Mouse (Mus musculus) intestine, embryonic 15.5 days (tissue): ENCODE measurements around the gene Rapgef5. TPM values are rescaled to one million over a fixed set of nuclear protein-coding genes. Genes with fewer than 3 reads are reported as not detected.
"Not testable (repeated sequence)": the region's sequence is repeated elsewhere in the genome, so short reads cannot be mapped to it uniquely, and the experiment has no call there.

Experiments used
- ATAC-seq: fragments of 200-750 bp; cut with Nextera tagmentation; 2 replicates; pipeline ENCODE4 v1.8.0; 2017; ENCODE audit warnings: moderate TSS enrichment, moderate library complexity
- H3K27ac ChIP-seq: fragments of 300-500 bp; sonication (generic); 2 replicates; pipeline ENCODE4 v1.5.1; 2015; ENCODE audit warnings: mild to moderate bottlenecking, inconsistent platforms
- H3K27me3 ChIP-seq: fragments of 300-500 bp; sonication (generic); replicated peaks from 2 replicates; pipeline ENCODE4 v1.6.1; 2015; ENCODE audit warnings: inconsistent platforms
- H3K36me3 ChIP-seq: fragments of 300-500 bp; sonication (generic); 2 replicates; pipeline ENCODE4 v1.6.1; 2015; ENCODE audit warnings: inconsistent platforms
- H3K4me1 ChIP-seq: fragments of 300-500 bp; sonication (generic); replicated peaks from 2 replicates; pipeline ENCODE4 v1.6.1; 2015; ENCODE audit warnings: inconsistent platforms
- H3K4me2 ChIP-seq: fragments of 300-500 bp; sonication (generic); replicated peaks from 2 replicates; pipeline ENCODE4 v1.6.1; 2015; ENCODE audit warnings: mild to moderate bottlenecking, inconsistent platforms
- H3K4me3 ChIP-seq: fragments of 300-500 bp; sonication (generic); replicated peaks from 2 replicates; pipeline ENCODE4 v1.5.1; 2015; ENCODE audit warnings: inconsistent platforms
- H3K9ac ChIP-seq: fragments of 300-500 bp; sonication (generic); 2 replicates; pipeline ENCODE4 v1.6.1; 2015; ENCODE audit warnings: inconsistent platforms
- H3K9me3 ChIP-seq: fragments of 300-500 bp; sonication (generic); 2 replicates; pipeline ENCODE4 v1.6.1; 2016; ENCODE audit warnings: inconsistent platforms
- WGBS: fragments of 180-500 bp; shearing (Covaris S2); methylation state at CpG from one replicate; pipeline ENCODE4 v1.1.7; 2015; 5-methylcytosine and 5-hydroxymethylcytosine counted together
- polyA plus RNA-seq: library from polyadenylated mRNA; unstranded; fragments of >200 nt; fragmentation: Nextera tagmentation; extraction: Ambion mirVana; gene quantifications from 2 replicates; pipeline ENCODE4 v1.2.1, GENCODE M21; 2015

Rapgef5 gene
- polyA plus RNA-seq, 1 experiment from 2014 or later, result 9.8 TPM

DNA sequence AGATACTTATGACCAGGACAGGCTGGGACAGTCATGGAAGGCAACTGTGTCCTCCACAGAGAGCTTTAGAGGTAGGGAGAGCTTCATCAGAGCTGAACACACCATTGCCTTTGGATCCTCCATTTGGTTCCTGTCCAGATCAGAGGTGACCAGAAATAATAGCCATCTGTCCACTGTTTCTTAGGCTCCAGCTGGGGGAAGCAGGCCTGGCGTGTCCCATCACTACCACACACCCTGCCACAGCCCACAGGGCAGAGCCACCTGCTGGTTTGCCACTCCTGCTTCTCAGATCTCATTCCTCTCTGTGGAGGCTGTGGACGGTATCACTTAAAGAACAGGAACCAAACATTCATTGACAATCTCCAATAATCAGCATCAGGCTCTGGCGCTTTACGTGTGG lies 254.9 kb downstream of the Rapgef5 start:
- H3K27ac ChIP-seq, result no peak overlapping the region
- H3K27me3 ChIP-seq, result no peaks in the 10 kb centered on the region
- WGBS, result 94% methylated on average over 4 of the region's 4 CpGs
- no peak overlapping the region for H3K4me2 ChIP-seq
- H3K4me3 ChIP-seq, result no peak overlapping the region
- H3K4me1 ChIP-seq, result no peaks in the 10 kb centered on the region
- no peaks in the 10 kb centered on the region for H3K9me3 ChIP-seq
- ATAC-seq, result no peak
- H3K36me3 ChIP-seq, result no peaks in the 10 kb centered on the region
- no peak overlapping the region for H3K9ac ChIP-seq

DNA sequence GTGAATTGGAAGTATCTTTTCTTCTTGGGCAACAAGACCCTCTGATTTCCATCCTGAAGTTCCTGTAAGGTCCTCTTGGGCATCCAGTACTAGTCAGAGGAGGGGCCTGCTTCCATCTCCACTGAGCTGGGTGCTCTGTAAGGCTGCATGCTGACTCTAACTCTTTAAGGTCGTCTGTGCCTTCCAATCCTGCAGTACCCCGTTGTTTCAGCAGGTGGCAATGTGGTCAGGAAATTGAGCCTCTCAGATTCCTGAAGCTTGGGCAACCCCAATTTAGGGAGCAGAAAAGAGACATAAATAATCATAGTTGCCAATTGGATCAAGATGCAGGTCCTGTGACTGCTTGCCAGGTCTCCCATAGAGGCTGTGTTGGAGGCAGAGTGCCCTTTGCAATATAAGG lies 256.4 kb downstream of the Rapgef5 start:
- Histone ChIP-seq H3K9ac (no peak overlapping the region), H3K4me3 (no peak overlapping the region), H3K9me3 (no peaks in the 10 kb centered on the region), H3K36me3 (no peaks in the 10 kb centered on the region), H3K27ac (no peak overlapping the region), H3K4me2 (no peak overlapping the region), H3K4me1 (no peaks in the 10 kb centered on the region), H3K27me3 (no peaks in the 10 kb centered on the region)
- no peak for ATAC-seq
- WGBS, result 3% methylated on average over 2 of the region's 2 CpGs

DNA sequence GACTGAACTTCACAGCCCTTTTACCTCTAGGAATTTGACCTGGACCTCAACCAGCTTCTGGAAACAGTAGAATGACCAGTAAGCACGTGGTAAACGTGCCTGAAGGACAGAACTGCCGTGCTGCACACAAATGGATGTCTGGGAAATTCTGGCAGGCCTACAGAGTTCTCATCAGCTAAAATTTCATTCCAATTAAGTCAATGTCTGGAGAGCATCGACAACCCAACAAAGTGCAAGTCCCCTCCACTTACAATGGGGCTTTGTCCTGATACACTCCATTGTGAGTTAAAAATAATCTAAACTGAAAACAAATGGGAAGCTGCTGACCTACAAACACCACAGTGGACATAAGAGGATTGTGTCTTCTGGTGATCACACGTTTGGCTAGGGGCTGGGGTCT lies 260.6 kb downstream of the Rapgef5 start:
- ATAC-seq, result no peak
- WGBS, result 64% methylated on average over 5 of the region's 5 CpGs
- H3K36me3 ChIP-seq, result no peaks in the 10 kb centered on the region
- H3K27ac ChIP-seq, result no peak overlapping the region
- no peaks in the 10 kb centered on the region for H3K9me3 ChIP-seq
- no peaks in the 10 kb centered on the region for H3K27me3 ChIP-seq
- no peaks in the 10 kb centered on the region for H3K4me1 ChIP-seq
- H3K4me2 ChIP-seq, result no peak overlapping the region
- H3K4me3 ChIP-seq, result no peak overlapping the region
- H3K9ac ChIP-seq, result no peak overlapping the region

DNA sequence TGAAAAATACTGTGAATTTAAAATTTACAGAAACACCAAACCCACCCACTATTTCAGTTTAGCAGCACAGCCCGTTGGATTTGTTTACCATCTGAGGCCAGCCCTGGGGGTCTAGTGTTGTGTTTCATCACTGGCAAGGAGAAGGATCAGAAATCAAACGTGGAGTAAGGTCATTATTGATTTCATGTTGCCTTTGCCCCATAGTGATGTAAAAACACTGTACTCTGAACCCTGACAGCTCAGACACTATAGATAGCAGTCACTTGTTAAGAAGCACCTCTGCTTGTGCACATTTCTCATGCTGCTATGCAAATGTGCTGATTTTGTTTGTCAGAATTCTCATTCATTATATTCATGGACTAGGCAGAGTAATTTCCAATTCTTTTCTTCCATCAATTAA lies 265.1 kb downstream of the Rapgef5 start:
- H3K4me2 ChIP-seq, result no peak overlapping the region
- H3K9ac ChIP-seq, result no peak overlapping the region
- peak; percentile 61; the same call in 1 of the 2 replicates for ATAC-seq
- no peaks in the 10 kb centered on the region for H3K27me3 ChIP-seq
- no peak overlapping the region for H3K4me3 ChIP-seq
- H3K9me3 ChIP-seq, result no peaks in the 10 kb centered on the region
- no peaks in the 10 kb centered on the region for H3K36me3 ChIP-seq
- H3K4me1 ChIP-seq, result no peaks in the 10 kb centered on the region
- no peak overlapping the region for H3K27ac ChIP-seq
- 16% methylated on average over 2 of the region's 2 CpGs for WGBS

DNA sequence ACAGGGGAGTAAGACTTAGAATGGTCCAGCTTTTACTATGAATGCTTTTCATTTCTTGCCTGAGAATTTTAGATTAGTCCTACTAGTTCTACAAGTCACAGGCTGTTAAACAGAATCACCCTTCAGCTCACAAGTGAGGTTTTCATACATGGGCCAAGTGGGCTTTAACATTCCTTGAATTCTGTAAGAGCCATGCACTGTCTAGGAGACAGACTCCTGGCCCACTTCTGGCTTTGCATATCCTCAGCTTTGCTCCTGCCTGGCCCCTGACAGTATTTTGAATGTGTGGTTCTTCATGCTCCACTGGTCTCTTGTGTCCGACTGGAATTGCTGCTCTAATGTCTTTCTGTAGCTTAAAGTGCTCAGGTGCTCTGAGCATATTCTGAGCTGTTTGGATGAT lies 267.1 kb downstream of the Rapgef5 start:
- no peak for ATAC-seq
- WGBS, result 77% methylated on average over 1 of the region's 1 CpGs
- Histone ChIP-seq H3K9me3 (no peaks in the 10 kb centered on the region), H3K4me1 (0 out of 2 replicates have a peak, but pooled peaks cover under 1% of the 10 kb centered on the region), H3K4me2 (no peak overlapping the region), H3K27ac (no peak overlapping the region), H3K9ac (no peak overlapping the region), H3K4me3 (no peak overlapping the region), H3K36me3 (no peaks in the 10 kb centered on the region), H3K27me3 (no peaks in the 10 kb centered on the region)

DNA sequence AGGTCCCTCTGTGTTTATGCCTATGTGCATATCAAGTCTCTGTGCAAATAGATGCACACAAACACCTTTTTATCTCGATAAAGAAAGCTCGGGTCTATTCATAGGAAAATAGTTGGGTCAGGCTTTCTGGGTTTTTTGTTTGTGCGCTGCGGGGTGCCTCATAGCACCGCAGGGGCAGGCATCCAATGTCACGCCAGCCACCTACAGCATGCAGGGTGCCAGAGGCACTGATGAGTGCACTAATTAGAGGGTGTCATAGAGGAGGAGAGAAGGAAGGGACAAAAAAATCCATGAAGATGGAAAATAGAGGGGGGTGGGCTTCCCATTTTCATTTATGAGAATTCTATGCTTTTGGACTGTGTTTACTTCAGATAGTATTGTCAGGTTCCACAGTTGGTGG lies 270.3 kb downstream of the Rapgef5 start:
- Histone ChIP-seq H3K27me3 (no peaks in the 10 kb centered on the region), H3K9me3 (no peaks in the 10 kb centered on the region), H3K36me3 (no peaks in the 10 kb centered on the region), H3K4me2 (no peak overlapping the region), H3K4me3 (no peak overlapping the region), H3K4me1 (0 out of 2 replicates have a peak, but pooled peaks cover 3% of the 10 kb centered on the region), H3K9ac (no peak overlapping the region), H3K27ac (no peak overlapping the region)
- 38% methylated on average over 6 of the region's 6 CpGs for WGBS
- no peak for ATAC-seq

DNA sequence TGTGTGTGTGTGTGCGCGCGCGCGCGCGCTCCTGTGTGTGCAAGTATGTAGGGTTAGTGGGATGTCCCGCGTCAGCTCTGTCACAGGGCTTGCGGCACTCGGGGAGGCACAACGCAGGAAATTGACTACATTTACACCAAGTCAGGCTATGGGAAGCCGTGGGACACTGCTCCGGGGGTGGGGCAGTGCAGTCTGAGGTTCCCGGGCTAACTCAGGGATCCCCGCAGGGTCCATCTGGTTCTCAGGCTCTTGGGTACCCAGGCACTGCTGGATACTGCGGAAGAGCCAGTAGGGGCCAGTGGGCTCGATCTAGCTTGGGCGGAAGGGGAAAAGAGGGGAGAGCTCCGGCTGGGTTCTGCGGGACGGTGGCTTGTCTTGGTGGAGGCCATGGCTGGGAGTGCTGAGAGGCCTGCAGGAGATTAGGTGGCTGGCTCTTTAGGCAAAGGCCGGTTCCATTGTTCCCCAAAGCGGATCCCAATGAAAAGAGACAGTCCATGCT lies 272.3 kb downstream of the Rapgef5 start:
- Histone ChIP-seq H3K4me2 (peak overlapping the region; percentile 63), H3K27ac (no peak overlapping the region), H3K9me3 (no peaks in the 10 kb centered on the region), H3K4me3 (peak overlapping the region; percentile 23), H3K9ac (peak overlapping the region; percentile 23; the same call in 1 of the 2 replicates), H3K36me3 (no peaks in the 10 kb centered on the region), H3K4me1 (0 out of 2 replicates have a peak, but pooled peaks cover 3% of the 10 kb centered on the region), H3K27me3 (no peaks in the 10 kb centered on the region)
- 10% methylated on average over 24 of the region's 24 CpGs for WGBS
- ATAC-seq, result no peak

DNA sequence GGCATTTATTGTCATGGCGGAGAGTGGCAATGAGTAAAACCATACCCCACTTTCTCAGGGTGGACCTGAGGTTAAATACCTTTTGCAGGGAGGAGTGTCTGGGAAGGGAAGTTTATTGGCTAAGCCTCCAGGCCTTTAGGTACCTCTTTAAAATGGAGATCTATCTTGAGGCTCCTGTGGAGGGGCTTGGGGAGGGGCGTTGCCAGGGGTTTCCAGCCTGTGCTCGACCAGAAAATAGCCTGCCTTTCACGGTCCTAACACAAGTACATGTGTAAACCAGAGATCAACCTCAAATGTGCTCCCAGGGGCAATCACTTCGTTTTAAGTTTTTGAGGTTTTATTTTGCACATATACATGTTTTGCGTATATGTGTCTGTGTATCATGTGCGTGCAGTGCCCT lies 272.7 kb downstream of the Rapgef5 start:
- H3K27ac ChIP-seq, result no peak overlapping the region
- H3K4me2 ChIP-seq, result 0 out of 2 replicates have a peak overlapping the region, but pooled peaks have one; percentile 63
- no peaks in the 10 kb centered on the region for H3K27me3 ChIP-seq

DNA sequence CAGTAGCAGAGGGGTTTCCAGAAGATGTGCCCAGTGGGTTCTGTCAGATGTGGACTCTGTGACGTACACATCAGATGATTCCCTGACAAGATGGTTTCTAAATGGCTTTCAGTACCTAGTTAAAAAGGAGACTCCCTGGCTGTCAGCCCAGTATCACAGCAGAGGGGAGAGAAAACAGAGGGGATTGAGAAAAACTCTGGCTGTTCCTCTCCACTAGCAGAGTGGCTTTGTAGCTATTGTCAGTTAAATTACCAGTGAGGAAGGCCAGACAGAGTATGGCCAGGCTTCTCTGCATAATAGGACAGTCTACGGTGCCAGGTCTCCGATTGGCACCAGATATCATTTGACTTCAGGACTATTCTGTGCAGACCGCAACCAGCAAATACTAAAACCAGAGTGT lies 279.0 kb downstream of the Rapgef5 start:
- Histone ChIP-seq H3K9me3 (no peaks in the 10 kb centered on the region), H3K9ac (no peak overlapping the region), H3K36me3 (no peaks in the 10 kb centered on the region), H3K27ac (no peak overlapping the region), H3K4me1 (no peaks in the 10 kb centered on the region), H3K4me2 (no peak overlapping the region), H3K27me3 (no peaks in the 10 kb centered on the region), H3K4me3 (no peak overlapping the region)
- WGBS, result 79% methylated on average over 4 of the region's 4 CpGs
- ATAC-seq, result no peak

More for the DNA sequence above, 272.7 kb downstream of the Rapgef5 start:
- Histone ChIP-seq H3K4me1 (0 out of 2 replicates have a peak, but pooled peaks cover 3% of the 10 kb centered on the region), H3K9ac (no peak overlapping the region), H3K9me3 (no peaks in the 10 kb centered on the region), H3K36me3 (no peaks in the 10 kb centered on the region), H3K4me3 (no peak overlapping the region)
- 48% methylated on average over 7 of the region's 7 CpGs for WGBS
- ATAC-seq, result no peak

DNA sequence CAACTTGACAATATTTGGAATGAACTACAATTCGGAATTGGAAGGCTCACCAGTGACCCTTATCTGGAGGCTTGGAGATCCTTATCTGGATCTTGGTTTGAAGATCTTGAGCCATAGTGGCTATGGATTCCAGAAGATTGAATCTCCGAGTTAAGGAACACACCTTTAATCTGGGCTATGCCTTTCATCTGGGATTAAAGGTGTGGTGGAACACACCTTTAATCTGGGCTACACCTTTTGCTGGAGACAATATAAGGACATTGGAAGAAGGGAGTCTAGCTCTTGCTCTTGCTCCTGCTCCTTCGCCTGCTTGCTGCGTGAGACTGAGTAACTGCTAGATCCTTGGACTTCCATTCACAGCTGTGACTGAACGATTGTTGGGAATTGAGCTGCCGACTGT lies 287.7 kb downstream of the Rapgef5 start, which contains the start of gene Cdca7l:
TSS of gene Cdca7l (plus strand) at position 301 of the 400 bp plus-strand sequence.
- H3K36me3 ChIP-seq, H3K4me3 ChIP-seq, H3K27me3 ChIP-seq, H3K9ac ChIP-seq, H3K4me2 ChIP-seq, H3K27ac ChIP-seq, ATAC-seq, H3K4me1 ChIP-seq, H3K9me3 ChIP-seq: not testable (repeated sequence)
- 91% methylated on average over 1 of the region's 6 CpGs for WGBS

DNA sequence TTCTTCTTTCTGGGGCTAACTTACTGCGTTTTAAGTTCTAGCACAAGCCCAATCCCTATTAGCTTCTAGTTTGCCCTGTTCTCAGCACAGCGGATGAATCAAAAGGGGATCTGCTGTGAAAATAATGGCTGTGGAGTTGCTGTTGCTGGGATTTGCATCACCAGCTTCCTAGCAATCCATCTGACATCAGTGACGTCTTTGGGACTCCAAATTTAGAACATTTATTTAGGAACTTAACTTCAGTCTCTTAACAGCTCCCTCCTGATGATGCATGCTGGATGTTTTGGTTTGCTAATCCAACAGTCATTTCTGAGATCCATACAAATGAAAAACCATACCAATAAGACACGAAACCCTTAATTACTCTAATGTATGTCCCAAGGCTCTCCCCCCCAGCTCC lies 289.3 kb downstream of the Rapgef5 start:
- H3K9me3 ChIP-seq, result no peaks in the 10 kb centered on the region
- no peaks in the 10 kb centered on the region for H3K27me3 ChIP-seq
- H3K4me1 ChIP-seq, result no peaks in the 10 kb centered on the region
- WGBS, result 72% methylated on average over 4 of the region's 4 CpGs
- no peak overlapping the region for H3K4me2 ChIP-seq
- no peak overlapping the region for H3K4me3 ChIP-seq
- no peaks in the 10 kb centered on the region for H3K36me3 ChIP-seq
- H3K27ac ChIP-seq, result no peak overlapping the region
- no peak for ATAC-seq
- no peak overlapping the region for H3K9ac ChIP-seq

DNA sequence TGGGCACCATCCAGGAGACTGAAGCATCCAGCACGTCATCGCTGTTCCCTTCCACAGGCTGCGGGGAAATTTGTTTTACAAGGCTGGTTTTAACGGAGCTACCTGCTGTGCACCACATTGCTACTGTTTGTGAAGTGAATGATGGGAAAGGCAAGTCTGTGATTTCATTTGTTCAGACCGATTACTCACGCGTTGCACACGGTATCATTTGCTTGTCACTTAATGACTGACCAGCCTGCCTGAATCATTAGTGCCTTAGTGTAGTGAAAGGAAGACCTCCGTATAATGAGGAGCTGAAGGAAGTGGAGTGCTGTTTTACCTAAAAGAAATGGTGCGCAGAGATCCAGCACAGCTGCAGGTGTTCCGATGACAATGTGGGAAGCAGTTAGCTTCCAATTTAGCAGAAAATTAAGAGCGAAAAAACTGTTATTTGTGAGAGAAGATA lies 289.8 kb downstream of the Rapgef5 start:
- WGBS, result 64% methylated on average over 12 of the region's 12 CpGs
- Histone ChIP-seq H3K36me3 (no peaks in the 10 kb centered on the region), H3K4me2 (no peak overlapping the region), H3K9me3 (no peaks in the 10 kb centered on the region), H3K9ac (no peak overlapping the region), H3K4me3 (no peak overlapping the region), H3K27me3 (no peaks in the 10 kb centered on the region), H3K4me1 (no peaks in the 10 kb centered on the region), H3K27ac (no peak overlapping the region)
- no peak for ATAC-seq

DNA sequence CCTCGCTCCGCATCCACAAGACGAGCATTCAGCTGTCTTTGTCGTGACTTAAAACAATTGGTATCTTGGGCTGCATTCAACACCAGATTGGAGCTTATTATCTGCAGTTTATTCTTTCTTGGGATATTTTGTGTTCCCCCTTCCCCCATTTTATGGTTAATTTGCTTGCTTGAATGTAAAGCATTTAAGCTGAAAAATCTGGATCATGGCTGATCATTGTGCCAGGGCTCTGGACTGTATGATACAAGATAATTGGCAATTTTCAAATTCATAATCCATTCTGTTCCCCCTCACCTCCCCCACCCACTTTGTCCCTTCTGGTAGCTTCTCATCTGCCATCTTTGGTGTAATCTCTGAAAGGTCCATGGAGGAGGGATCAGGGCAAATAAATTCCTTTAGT lies 290.2 kb downstream of the Rapgef5 start:
- Histone ChIP-seq H3K27ac (no peak overlapping the region), H3K36me3 (no peaks in the 10 kb centered on the region), H3K9ac (no peak overlapping the region), H3K4me3 (no peak overlapping the region), H3K27me3 (no peaks in the 10 kb centered on the region), H3K4me2 (no peak overlapping the region), H3K4me1 (no peaks in the 10 kb centered on the region), H3K9me3 (no peaks in the 10 kb centered on the region)
- 80% methylated on average over 4 of the region's 4 CpGs for WGBS
- ATAC-seq, result no peak
